Mouse (Mus musculus) inflammation-experienced regulatory T-cells, adult 6 months (primary cell): ENCODE results near the gene Ralgapb. TPM values are rescaled to one million over a fixed set of nuclear protein-coding genes. Genes with fewer than 3 reads are reported as not detected.

ENCODE experiments used
- ATAC-seq: one replicate; pipeline ENCODE4 v1.8.0; 2017
- polyA plus RNA-seq, 3 experiments: library from polyadenylated mRNA; unstranded; fragments of 100-300 nt; shearing (Covaris generic); gene quantifications; one replicate each; pipeline ENCODE4 v1.2.1; 2017

Ralgapb gene
- polyA plus RNA-seq, 3 experiments from 2014 or later = 13.3 to 18.2 (median 13.8) TPM

DNA sequence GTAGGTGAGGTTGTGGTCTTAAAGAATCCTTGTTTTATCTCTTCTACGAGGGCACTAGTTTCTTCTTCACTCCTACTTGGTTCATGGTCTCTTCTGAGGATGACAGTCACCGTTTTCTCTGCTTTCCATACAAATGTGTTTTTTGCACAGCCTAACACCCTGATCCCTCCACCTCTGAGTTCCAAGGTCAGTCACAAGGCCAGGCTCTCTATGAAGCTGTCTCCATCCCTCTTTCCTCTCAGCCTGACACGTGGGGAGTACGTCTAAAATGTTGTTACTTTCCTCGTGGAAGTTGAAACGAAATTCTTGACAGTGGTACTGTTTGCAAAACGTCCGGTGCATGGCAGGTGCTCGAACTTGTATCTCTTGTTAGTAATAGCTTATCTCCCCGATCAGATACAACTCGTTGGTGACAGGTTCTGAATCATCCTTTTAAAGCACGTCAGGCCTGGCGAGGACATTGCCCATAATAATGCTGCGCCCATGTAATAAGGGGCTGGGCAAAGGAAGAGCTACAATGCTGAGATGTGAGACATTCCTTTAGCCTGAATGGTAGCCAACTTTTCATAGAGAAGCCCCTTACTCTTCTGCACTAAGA lies 552 bp upstream of the Ralgapb start:
- peak; percentile 57 for ATAC-seq

DNA sequence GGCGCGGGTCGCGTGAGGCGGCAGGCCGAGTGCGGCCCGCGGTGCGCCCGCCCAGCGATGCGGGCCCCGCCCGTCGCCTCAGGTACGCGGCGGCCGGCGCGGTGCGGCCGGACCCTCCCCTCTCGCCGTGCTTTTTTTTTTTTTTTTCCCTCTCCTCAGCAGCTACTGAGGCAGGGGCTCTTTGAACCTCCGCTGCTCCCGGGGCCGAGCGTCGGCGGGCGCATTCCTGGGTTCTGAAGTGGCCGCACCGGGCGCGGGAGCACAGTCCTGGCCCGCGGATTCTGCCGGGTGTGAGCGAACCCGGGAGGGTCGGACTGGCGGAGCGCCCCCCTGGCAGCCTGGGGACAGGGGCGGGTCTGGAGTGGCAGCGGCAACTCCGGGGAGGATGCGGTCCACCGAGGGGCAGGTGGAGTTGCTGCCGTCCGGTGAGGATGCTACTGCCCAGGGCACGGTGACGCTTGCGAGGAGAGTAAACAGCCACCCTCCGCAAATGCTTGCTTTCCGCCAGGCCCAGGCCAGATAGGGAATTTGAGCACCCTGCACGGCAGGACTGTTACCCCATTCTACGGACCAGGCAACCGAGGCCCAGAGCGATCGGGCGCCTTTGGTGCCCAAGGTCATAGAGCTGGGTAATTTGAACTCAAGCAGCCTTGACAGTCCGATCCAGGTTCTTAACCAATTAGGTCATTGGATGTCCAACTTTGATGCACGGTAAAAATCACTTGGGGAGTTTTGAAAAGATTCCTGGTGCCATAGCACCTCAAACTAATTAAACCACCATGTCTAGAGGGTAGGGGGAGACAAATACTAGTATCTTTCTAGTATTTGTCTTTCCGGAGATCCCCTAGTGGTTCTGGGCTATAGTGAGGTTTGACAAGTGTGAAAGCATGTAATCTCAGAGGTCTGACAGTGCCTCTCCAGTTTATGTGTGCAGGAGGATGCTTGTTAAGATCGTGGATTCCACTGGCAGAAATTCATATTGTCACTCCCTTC lies 670 bp downstream of the Ralgapb start:
- ATAC-seq = peak; percentile 25

DNA sequence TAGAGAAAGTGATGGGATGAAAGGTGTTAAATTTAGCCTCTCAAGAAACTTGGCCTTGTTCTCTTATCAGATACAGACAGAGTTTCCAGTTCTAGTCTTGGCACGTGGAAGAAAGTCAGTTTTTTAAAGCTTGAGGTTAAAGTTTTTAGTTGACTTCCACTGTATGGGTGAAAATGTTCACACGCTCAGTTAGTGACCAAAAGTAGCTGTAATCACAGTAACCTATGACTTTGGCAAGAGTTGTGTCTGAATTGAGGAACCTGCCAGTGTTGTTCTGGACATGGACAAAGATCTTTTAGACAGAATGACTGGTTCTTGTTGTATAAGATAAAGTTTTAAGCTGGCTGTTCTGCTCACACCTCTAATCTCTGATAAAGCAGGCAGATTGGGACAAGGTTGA lies 3.6 kb downstream of the Ralgapb start:
- ATAC-seq = no peak

DNA sequence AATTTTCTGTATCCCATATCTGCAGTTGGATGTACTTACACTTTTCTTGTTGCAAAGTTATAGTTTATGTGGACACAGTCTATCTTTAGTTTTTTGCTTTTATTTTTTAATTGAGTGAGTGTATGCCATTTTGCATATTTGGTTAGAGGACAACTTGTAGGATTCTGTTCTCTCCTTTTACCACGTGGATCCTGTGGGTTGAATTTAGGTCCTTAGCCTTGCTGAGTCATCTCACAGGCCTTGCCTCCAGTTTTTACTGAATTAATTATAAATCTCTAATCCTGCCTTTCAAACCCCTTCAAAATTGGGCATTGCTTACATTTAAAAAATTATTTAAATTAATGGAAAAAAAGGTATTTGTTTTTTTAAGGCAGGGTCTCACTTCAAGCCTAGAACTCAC lies 6.2 kb downstream of the Ralgapb start:
- ATAC-seq = no peak

DNA sequence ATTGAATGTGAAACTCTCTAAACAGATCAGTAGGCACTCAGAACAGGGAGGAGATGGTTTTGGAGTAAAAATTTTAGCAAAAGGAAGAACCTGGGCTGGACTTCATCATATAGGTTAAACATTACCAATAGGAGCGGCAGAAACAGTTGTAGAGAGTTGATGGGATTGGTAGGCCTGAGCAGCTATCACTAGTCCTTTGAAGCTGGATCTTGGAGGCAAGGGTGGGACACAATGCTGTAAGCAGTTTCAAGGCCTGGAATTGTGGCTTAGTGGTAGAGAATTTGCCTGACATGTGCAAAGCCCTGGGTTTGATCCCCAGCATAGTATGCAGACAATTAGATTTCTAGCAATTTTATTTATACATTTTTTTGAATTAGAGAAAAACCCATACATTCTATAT lies 9.0 kb downstream of the Ralgapb start:
- ATAC-seq = no peak

DNA sequence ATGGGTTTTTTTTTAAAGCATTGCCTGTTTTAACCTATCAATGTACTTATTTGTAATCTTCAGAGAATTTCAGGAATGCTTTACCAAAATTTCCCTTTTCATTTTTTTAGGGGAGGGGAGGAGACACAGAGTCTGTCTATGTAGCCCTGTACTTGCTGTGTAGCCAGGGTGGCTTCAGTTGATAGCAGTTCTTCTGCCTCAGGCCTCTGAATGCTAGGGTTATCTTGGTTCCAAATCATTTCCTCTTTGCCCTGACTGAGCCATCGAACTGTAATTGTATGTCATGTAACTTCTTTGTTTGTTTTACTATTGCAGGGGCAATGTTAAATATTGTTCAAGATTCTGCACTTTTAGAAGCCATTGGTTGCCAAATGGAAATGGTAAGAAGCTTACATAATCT lies 36.2 kb downstream of the Ralgapb start:
- ATAC-seq = no peak

DNA sequence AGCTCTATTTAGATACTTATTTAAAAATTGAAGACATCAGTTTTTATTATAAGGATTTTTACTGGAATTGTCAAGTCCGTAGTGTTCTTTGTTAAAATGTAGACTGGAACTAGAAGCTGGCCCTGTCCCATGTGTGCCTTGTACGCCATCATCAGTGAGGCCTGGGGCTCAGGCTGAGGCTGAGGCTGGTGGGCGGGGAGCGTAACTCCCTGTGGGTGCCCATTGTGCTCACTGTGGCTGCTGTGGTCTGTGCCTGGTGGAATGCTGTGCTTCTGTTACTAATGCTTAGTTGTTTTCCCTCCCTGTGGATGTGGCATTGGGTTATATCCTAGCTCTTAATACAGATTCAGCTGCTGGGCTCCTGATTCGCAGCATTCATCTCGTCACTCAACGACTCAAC lies 40.2 kb downstream of the Ralgapb start:
- ATAC-seq = no peak

DNA sequence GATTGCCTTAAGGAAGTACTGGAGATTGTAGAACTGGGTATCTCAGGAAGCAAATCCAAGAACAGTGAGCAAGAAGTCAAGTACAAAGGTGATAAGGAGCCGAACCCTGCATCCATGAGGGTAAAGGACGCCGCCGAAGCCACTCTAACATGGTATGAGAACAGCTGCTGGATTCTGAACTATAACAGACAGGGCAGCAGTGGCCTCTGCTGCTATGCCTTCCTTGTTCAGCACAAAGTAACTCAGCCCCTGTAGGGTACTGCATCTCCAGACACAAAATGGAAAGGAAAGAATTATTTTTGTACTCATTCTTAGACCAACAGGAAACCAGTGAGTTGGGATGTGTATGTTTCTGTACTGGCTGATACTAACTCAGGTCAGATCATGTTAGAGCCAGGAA lies 46.8 kb downstream of the Ralgapb start:
- no peak for ATAC-seq

DNA sequence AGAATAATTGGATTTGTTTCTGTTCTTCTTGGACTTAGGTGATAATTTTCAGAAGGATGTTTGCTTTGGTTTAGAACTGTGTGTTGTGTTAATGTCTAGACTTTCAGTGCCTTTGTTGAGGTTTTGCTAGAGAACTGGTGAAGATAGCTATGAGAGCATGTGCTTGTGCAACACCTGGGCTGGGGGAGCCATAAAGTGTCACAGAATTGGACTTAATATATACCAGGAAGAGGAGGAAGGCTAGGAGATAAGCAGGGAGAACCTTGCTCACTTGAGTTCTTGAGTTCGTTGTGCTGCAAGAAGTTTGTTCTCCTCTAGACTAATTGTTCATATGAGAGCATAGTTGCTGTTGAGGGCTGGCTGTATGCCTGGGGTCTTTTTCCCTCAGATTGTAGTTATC lies 48.0 kb downstream of the Ralgapb start:
- ATAC-seq = no peak

DNA sequence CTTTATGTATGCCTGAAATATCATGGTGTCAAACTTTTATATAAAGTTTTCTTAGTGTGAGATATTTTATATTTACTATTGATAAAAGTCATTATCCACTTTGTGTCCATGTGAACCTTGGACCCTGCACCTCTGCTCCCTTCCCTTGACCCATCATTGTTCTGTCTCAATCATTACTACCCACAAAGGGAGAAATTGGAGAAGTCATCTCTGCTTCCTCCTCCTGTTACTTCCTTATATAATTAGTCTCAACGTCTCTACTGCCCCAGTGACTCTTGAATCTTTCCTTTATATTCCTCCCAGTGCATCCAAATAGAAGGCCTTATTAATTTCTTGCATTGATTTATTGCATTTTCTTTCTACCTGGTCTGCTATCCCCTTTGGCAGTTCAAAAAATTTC lies 52.8 kb downstream of the Ralgapb start:
- ATAC-seq = no peak

DNA sequence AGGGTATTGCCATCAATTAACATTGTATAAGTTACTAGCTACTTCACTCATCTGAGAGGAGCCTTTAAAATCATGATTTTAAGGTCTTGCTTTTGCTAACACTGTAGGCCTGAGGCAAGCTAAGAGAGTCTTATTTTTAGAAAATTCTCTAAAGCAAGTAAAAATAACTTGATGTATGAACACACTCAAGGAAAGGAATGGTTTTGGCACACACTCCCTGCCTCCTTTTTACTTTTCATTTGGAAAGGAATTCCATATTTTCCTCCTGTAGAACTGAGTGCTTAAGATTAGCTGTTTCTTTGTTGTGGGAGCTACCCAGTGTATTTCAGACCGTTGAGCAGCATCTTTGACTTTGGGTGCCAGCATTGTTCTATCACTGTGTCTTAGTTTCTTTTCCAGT lies 64.5 kb downstream of the Ralgapb start:
- no peak for ATAC-seq

DNA sequence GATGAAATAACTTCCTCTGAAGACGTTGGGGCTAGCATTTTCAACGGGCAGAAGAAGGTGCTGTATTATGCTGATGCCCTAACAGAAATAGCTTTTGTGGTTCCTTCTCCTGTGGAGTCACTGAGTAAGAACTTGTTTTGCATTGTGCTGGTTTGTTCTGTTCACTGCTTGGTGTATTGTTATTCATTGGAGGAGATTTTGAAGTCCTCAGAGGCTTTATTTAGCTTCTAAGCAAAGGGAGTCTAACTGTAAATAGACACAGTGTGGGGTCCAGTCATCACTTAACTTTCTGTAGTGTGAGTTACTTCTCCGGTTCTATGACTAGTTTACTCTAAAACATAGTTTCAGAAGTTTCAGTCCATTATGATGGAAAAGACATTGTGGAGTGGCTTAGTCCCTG lies 68.0 kb downstream of the Ralgapb start:
- no peak for ATAC-seq

DNA sequence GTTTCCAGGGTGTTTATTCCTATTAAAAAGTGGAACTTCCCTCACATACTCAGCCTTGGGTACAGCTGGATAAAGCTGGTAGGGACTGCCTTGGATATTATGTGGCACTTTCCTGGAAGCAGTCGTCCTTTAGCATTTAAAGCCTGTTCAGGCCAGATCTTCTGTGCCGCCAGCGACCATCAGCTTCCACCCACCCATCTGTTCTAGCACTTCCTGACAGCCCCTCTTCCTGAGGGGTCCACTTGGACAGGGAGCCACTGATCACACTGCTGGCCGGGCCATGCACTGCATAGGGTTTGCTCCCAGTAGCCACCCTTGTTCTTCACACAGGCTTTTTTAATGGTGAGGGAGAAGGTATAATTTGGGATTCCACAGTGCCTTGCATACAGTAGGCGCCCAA lies 88.8 kb downstream of the Ralgapb start:
- ATAC-seq = no peak

DNA sequence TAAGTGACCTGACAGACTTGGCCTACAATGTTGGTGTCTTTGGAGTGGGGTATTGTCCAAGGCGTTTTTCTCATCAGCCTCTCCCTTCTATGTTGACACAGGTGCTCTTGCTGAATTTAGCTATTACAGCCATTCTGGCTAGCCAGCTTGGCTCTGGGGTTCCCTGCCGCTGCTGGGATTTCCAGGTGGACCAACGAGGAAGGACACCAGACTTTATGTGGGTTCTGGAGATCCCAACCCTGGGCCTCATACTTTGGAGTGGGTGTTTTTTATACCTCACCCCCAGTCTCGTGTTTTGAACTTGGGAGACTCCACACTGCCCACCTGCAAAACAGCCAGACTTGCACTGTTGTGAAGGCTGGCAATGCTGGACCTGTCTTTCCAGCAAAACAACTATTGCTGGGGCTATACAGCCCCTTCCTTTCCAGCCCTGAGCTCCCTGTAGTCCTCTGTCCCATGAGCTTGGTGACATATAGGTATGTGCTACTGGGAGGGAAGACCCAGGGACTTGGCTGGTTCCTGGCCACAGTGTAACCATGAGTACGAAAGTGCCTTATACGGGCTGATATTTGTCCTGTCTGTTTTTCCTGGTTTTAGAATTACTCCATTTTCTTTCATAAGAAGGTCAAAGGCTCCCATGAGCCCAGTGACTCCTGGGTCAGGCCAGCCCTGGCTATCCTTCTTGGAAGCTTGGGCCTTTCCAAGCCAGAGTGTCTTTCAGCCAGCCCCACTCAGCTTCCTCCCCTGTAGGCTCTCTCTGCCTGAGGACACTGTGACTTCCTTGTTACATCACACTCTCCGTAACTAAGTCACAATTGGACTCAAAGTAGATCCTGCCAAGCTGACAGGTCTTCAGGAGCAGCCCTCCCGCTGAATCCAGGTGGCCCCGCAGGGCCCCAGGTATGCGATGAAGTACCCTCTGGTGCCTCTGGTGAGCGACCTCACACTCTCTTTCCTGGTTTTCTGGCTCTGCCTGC lies 92.5 kb downstream of the Ralgapb start, which contains the start of gene Adig:
Gene Adig (plus strand): TSS at position 777 of the 977 bp plus-strand sequence.
- ATAC-seq = no peak

DNA sequence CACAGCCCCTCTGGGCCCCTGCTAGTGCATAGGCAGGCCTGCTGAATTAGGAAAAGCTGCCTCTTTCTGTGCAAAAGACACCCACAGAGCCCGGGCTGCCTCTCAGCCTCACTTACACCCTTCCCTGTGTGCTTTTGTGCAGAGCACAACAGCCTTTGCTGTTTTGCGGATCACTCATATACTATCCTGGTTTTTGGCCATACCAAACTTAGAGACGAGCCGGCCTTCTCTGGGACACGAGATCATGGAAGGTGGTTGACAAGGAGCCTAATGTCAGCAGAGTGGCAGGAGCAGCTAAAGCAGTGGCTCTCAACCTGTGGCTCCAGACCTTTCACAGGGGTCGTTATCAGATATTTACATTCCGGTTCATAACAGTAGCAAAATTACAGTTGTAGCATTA lies 93.6 kb downstream of the Ralgapb start:
- no peak for ATAC-seq

DNA sequence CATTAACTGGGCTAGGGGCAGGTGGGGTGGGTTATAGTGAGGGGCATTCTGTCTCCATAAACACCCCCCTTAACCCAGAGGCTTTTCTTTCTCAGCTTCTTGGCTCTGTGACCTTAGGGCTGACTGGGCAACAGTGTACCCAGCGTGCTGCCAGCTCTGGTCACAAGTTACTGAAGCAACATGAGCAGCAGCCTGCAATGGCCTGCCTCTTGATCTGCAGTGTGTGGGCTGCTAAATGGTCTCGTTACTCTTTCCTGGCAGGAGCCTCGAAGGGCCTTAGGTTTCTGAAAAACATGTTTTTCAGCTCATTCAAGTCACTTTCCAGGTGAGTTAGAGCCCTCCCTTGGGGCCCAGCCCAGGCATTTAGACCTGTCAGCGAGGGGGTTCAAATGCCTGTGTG lies 94.0 kb downstream of the Ralgapb start:
- ATAC-seq = no peak

DNA sequence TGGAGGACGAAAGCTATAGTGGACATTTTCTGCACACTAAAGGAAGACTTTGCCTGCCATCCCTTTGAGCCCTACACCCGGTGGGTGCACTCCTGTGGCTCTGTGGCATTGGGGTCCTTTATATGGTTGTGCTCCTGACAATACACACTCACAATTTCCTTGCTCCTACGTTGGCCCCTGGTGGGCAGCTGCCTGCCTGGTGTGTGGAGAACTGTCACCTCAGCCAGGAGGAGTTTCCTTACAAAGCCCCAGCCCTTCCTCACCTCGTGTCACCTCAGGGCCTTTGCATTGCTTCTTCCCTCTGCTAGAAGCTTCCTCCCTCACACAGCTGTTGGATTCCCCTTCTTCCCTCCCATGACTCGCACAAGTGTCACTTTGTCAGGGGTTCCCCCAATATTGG lies 96.8 kb downstream of the Ralgapb start:
- no peak for ATAC-seq

DNA sequence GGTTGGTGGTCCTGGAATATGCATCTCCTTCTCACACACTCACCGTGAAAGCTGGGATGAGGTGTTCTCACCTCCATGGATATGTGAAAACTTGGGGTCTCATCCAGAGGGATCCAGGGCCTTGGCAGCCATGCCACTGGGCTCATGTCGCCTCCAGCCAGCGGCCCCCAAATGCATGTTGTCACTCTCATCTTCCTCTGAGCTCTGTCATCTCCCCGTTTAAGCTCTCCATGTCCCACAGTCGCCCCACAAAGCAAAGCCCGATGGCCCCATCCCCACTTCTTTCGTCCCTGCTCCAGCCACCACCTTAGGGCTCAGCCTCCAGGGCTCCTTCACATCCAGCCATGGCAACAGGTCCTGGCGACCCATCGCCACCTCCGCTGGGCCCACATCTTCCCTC lies 97.4 kb downstream of the Ralgapb start:
- no peak for ATAC-seq

DNA sequence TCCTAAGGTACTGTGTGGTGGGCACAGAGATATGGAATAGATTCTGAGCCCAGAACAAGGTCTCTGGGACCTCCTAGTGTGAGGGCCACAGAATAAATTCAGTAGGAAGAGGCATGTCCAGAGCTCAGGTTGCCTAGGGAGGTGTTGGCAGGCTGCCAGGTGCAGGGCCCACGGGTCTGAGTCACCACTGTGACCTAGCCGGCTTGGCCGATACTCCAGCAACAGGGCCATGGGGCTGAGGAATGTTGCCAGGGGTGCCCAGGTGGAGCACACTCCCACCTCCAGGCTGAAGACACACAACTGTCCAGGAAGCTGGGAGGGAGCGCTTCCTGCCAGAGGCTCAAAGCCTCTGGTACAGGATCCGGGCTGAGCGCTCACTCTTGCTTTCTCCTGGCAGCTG lies 101.0 kb downstream of the Ralgapb start:
- ATAC-seq = no peak

DNA sequence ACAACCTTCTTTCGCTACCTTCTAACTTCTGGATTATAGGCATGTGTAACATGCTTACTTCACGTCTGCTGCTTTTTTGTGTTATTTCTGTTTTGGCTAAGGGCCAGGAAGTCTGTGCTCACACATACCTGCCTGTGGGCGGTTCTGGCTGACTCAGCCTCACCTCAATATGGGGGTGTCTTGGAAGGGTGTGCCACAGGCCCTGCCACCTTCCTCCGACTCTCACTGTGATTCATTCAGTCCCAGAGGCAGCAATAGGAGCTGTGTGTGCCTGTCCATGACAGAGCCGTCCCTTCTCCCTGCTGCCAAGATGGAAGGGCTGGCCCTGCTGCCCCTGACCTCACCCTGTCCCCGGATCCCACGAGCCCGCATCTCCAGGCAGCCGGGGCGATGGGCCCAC lies 102.9 kb downstream of the Ralgapb start, which contains the start of gene Arhgap40:
Gene Arhgap40 (plus strand): TSS at position 269 of the 400 bp plus-strand sequence.
- no peak for ATAC-seq

DNA sequence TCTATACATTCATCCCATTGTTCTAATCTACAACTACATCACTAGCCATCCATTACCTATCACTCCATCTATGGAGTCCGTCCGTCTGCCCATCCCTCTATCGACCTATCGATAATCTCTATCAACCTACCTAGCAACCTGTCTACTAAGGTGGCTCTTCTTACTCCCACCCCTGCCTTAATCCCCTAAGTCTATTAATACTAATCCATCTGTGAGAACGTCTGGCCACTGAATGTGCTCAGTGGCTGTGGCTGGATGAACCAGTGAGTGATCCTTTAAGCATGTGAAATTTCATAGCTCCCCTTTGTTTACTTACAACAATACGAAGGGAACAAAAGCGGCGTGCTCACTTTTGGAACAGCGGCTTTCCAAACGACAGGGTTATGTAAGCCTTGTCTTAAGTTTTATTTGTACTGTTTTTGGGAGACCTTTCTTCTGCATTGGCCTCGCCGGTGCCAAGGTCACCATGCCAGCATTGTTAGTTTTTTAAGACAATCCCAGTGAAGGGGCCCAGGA lies 104.2 kb downstream of the Ralgapb start:
- ATAC-seq = no peak

DNA sequence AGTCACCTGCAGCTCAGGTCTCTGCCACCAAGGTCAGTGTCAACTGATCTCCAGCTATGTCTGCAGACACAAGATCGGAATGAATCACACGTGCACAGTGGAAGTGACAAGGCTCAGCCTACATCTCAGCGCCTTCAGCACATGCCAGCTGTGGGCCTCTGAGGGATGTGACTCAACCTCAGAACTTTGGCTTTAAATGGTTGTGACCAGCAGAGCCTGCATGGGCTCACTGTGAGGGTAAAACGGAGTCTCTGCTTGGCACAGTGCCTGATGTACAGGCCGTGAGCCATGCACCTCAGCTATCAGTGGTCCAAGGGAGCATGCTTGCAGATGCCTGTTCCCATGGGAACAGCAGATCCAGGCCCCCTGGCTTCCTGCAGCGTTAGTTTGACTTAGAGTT lies 108.9 kb downstream of the Ralgapb start:
- no peak for ATAC-seq

DNA sequence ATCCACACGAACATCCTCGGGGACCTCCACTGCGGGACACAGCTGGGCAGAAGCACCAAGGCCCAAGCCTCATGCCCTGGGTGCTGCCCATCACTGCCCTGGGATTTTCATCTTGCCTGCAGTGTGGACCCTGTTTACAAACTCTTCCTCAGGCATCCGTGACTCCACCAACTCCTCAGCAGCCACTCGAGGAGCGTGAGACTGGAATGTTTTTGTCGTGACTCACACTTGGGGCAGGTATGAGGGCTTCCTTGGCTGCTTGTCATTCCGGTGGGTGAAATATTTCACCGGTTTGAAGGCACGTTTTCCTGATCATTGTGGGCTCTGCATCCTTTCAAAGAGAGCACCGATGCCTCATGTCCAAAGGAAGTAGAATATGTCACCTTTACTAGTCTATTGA lies 109.4 kb downstream of the Ralgapb start:
- no peak for ATAC-seq
